Mouse (Mus musculus) NIH3T3 (cell line): ENCODE results near the gene Slc11a1.

Experiments
- DNase-seq: peaks from one replicate; pipeline ENCODE4 v3.0.0-alpha.2; 2012; ENCODE audit warnings: low read depth

The Slc11a1 gene

DNA sequence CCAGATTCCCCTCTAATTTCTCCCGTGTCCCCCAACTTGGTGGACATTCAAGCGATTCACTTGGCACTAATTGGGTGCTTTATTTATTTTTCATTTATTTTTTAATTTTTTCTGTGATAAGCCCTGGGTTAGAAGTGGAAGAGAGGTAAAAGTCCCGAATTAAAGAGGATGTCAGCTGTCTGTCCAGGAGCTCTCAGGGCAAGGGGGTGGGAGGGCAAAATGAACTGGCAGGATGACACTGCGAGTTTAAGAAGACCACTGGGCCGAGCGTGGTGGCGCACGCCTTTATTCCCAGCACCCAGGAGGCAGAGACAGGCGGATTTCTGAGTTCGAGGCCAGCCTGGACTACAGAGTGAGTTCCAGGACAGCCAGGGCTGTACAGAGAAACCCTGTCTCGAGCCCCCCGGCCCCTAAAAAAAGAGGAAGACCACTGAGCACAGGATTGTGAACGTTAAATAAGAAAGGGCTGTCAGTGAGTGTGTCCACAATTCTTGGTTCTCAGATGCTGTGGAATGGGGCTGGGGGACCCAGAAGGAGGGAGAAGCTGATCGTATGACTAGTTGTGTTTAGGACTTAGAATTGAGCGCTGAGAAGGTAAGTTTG is 12.5 kb downstream of the Slc11a1 start:
- DNase-seq = no peak

DNA sequence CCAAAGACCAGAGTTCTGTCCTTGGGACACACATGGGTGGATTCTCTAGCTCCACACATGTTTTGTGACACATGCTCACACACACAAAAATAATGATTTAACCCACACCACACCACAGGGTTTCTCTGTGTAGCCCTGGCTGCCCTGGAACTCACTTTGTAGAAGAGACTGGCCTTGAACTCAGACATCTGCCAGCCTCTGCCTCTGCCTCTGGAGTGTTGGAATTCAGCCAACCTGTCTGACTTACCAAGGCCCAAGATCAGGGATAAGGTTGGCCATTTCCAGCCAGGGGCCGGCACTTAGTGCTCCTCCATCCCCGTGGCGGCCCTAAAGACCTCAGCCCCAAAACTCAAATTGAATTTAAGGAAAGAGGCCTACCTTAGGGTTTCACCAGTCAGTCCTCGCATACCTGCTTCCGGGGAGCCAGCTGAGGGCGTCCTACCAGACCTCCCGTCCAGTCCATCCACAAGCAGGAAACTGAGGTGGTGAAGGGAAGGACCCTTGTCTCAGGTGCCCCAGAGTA is 13.5 kb downstream of the Slc11a1 start:
- no peak for DNase-seq

- DNase-seq = peak; percentile 27
These were observed 14.9 kb downstream of the Slc11a1 start for GRCm38 (mm10) chr1:74389831-74390286.

DNA sequence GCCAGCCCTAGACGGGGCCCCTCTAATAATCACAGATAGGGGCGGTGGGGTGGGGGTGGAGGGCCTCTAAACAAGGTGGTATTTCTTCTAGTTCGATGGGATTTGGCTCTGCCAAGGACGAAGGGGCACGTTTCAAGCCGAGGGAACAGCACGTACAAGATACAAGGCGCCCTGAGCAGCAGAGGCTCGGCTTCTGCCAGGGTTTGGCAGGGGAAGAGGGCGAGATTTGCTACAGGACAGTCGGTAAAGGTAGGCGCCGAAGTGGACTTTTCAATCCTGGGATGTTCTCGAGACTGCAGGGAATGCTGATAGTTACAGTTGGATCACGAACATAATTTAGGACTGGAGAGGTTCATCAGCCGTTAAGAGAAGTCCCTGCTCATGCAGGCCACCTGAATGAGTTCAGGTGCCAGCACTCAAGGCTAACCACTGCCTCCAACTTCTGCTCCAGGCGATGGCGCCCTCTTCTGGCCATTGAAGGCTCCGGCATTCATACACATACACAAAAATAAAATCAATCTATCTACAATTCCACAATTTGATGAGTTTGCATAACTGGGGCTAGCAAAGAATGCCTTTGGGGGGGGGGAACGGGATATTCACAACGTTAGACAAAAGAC is 15.4 kb downstream of the Slc11a1 start:
- peak; percentile 86 for DNase-seq

GRCm38 (mm10) chr1:74390924-74391748 is 16.1 kb downstream of the Slc11a1 start, which contains the start of gene Ctdsp1:
Gene Ctdsp1 (plus strand): TSS chr1:74391509.
- peak; percentile 99 for DNase-seq

DNA sequence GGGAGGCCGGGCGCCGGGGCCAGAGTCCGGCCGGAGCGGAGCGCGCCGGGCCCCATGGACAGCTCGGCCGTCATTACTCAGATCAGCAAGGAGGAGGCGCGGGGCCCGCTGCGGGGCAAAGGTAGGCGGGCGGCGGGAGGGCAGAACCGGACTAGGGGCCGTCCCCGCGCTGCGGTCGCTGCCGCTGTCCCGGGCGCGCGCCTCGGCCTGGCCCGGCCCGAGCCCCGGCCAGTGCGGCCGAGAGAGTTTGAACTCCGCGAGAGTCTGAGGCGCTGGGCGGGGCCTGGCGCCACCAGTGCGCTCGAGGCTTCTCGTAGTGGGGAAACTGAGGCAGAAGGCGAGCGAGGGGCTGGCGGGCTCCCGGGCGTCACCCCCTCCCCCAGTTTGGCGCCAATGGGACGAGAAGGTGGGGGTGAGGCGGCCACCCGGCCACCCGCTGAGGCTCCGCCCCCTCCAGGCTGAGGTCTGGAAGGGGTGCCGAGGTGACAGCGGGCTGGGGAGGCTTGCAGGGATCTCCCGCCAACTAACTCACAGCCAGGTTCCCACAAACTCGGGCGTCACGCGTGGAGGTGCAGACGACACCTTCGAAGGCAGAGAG is 16.9 kb downstream of the Slc11a1 start:
- peak; percentile 81 for DNase-seq

DNA sequence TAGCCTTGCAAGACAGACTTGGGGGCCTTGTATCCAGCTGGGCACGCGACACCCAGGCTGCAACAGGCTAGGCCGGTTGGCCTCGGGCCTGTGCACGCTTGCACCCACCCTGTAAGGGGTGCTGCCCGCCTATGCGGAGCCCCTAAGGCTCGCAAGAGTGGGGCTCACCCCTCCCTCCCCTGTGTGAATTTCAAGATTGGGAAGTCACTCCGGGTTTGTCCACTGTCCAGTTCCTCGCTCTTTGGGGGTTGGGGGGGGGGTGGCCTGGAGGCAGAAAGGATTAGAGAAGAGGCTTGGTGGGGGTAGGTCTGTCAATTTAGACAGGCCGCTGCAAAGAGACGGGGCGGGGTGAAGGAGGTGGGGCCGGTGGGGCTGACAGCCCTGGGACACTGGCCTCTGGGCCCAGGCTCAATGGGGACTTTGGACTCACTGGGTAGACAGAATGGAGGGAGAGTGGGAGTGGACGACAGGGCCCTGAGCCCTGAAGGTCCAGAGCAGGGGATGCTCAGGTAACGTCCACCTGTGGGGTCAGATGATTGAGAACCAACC is 17.5 kb downstream of the Slc11a1 start:
- peak; percentile 51 for DNase-seq

DNA sequence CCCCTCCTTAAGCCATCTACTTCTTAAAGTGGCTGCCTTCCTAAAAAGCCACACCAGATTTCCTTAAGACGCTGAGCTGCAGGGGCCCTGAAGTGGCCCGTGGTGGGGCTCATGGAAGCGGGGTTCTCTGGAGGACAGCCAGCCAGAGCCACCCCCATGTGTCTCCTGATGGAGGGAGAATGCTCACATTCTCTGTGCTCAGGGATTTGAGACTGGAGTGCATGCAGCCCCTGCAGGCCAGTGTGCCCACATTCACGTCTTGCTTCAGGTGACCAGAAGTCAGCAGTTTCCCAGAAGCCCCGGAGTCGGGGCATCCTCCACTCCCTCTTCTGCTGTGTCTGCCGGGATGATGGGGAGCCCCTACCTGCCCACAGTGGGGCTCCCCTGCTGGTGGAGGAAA is 18.0 kb downstream of the Slc11a1 start:
- DNase-seq = peak; percentile 36

- DNase-seq = no peak
These were observed 18.7 kb downstream of the Slc11a1 start for GRCm38 (mm10) chr1:74393697-74394096.

DNA sequence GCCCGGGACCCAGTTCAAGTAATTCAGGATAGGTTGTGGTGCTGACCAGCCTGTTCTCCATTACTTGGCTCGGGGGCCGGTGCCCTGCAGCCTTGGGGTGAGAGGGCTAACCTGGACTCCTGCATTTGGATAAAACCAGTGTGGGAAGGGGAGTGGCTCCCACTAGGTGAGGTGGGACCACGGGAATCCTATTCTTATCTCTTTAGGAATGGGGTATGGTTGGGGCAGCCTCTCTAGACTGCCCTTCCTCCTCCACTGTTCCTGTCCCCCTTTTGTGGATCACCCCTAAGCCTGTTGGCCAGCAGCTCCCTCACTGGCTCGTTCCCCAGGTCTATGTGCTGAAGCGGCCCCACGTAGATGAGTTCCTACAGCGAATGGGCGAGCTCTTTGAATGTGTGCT is 19.3 kb downstream of the Slc11a1 start:
- no peak for DNase-seq

DNA sequence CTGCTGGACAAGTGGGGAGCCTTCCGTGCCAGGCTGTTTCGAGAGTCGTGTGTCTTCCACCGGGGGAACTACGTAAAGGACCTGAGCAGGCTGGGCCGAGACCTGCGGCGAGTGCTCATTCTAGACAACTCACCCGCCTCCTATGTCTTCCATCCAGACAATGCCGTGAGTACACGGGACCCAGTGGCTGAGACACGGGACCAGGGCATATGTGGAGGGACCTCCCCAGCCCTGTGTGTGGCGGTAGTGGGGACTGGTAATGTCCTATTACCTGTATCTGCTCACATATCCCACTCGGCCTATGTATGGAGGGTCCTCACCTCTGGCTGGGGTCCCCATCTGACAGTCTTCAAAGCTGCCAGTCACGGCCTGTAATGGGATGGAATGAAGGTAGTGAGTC is 19.9 kb downstream of the Slc11a1 start:
- no peak for DNase-seq

DNA sequence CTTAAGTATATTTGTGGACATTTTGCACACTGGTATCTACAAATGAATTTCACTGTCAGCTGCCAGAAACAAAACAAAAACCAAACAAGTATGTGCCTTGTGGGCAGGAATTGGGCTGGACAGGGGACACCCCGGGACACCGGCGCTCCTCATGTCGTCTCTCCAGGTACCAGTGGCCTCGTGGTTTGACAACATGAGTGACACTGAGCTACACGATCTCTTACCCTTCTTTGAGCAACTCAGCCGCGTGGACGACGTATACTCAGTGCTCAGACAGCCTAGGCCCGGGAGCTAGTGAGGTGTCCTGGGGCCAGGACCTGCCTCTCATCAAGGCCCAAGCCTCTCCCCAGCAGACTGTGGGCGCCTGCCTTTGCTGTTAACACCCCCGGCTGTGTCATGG is 20.3 kb downstream of the Slc11a1 start:
- DNase-seq = no peak

- DNase-seq = peak; percentile 40
These were observed 21.6 kb downstream of the Slc11a1 start for GRCm38 (mm10) chr1:74396456-74397222.

- DNase-seq = peak; percentile 100
These were observed 22.4 kb downstream of the Slc11a1 start for GRCm38 (mm10) chr1:74397268-74397918.

DNA sequence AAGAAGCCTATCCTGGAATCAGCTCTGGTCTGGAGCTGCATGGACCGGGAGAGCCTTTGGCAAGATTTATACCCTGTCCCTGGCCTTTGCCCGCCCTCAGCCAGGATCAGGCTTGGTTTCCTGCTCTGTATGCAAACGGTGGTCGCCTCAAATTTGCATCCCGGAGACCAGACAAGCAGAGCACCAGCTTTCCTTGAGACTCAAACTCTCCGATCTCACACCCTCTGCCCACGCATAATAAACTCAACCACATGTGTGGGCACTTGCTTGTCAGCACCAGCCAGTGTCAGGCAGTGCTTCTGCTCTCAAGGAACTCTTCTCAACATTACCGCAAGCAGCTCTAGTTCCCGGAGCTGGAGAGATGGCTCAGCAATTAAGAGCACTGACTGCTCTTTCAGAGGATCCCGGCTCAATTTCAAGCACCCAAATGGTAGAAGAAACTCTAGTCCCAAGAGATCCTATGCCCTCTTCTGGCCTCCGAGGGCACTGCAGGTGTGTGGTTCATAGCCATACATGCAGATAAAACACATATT is 23.0 kb downstream of the Slc11a1 start:
- DNase-seq = peak; percentile 79

DNA sequence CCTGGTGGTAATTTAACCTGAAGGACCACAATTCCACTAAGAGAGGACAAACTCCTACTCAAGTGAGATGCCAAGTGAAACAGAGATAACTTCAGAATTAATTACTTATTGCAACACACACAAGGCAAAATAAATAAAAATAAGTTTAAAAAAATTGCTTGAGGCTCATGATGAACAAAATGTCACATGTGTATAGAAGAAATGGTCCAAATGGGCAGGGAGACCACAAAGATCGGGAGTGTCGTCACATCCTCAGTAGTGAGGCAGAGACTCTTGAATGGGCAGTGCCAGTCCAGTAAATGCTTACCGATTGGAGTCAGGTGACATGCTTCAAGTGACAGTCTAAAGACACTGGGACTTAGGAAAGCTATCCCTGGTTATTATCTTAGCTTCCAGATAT is 25.5 kb downstream of the Slc11a1 start:
- no peak for DNase-seq

GRCm38 (mm10) chr1:74401015-74401702 is 26.2 kb downstream of the Slc11a1 start:
- DNase-seq = no peak

- DNase-seq = no peak
These were observed 29.2 kb downstream of the Slc11a1 start for GRCm38 (mm10) chr1:74404206-74404605.

GRCm38 (mm10) chr1:74408589-74409504 is 33.9 kb downstream of the Slc11a1 start, which contains the start of gene Vil1:
Gene Vil1 (plus strand): TSS chr1:74409376.
- no peak for DNase-seq
